Mouse (Mus musculus): Measurements from ENCODE around the gene Setd7.
A peak's percentile ranks its signal among the peaks of the same experiment; 100 is the strongest.

Setd7 gene

DNA sequence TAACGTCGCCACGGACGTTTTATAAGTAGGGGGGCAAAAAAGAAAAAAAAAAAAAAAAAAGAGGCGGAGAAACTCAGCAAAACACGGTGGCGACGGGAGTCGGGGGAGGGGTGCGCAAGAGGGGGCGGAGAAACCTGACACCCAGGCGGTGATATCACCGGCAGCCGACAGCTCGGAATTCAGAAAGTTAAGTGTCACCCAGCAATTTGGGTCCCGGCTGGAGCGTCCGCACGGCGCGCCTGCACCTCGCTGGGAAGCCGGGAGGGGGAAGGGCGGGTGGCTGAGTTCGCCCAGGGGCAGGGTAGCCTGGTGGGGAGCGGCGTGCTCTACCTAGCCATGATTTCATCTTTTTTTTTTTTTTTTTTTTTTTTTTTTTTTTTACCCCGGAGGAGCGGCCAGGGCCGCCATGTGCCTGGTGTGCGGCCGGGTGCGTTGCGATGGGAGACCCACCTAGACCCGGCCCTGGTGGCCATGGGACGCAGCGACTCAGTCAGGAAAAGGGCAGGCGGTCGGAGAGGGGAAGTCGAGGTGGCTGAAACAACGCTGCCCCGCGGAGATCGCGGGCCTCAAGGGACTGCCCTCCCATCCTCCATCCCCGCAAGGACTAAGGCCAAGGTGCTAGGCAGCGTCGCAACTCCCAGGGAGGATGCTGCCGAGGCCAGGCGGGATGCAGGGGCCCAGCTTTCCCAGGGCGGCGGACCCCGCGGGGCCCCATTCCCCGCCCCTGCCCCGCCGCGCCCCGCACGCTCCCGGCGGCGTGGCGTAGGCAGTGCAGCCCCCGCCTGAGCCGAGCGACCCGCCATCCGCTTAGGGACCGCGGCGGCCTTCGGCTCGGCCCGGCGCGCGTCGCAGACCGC lies 857 bp downstream of the Setd7 start:
- DNase-seq (ENCODE audit: low spot score in 2 of 2), result peak; percentile 85 to 88

DNA sequence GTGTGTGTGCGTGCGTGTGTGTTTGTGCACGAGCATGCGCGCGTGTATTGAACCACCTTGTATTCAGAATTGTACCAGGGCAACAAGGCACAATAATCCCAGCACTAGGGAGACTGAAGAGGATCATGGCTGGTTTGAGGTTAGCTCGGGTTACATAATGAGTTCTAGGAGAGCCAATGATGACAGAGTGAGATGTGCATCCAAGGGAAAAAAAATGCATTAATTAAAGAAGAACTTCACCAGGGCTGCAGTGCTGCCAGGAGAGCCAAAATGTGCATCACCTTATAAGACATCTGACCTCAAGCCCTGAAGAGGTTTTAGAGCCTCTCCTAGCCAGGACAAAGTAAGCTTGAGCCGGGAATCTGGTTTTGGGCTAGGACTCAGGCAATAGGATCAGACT lies 5.1 kb downstream of the Setd7 start:
- DNase-seq (ENCODE audit: low spot score in 2 of 2), result no peak

DNA sequence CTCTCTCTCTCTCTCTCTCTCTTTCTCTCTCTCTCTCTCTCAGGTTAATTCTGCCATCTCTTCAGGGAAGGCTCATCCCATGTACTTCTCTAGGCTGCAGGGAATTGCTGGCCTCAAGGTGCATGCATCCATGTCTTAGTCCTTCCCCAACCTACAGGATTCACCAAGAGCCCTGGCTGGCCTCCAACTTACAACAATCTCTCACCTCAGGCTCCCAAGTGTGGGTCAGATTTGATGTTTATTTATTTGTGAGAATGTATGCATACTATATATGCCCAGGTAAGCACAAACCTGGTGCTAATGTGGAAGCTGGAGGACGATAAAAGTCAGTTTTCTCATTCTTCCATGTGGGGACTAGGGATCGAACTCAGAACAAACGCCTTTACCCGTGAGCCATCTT lies 5.8 kb downstream of the Setd7 start:
- no peak for DNase-seq (ENCODE audit: low spot score in 2 of 2)

- DNase-seq (ENCODE audit: low spot score in 2 of 2), result no peak
Observed at GRCm38 (mm10) chr3:51554067-51554466, 6.6 kb downstream of the Setd7 start.

DNA sequence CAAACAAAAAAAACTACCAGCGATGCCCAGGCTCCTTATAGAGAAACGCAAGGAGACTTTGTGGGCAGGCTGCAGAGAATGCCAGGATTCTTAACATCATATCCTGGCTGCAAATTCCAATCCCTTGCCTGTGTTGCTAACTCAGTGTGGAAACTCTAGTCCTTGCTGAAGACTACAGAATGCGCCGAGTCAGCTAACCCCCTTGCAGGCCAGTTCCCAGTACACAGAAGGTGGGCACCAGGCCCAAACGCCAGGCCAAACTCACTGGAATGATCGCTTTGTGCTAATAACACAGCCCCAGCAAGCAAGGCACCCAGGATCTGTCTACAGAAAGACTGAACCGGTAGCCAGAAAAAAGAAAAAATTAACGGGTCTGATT lies 7.2 kb downstream of the Setd7 start:
- peak; percentile 58 to 65 for DNase-seq (ENCODE audit: low spot score in 2 of 2)

DNA sequence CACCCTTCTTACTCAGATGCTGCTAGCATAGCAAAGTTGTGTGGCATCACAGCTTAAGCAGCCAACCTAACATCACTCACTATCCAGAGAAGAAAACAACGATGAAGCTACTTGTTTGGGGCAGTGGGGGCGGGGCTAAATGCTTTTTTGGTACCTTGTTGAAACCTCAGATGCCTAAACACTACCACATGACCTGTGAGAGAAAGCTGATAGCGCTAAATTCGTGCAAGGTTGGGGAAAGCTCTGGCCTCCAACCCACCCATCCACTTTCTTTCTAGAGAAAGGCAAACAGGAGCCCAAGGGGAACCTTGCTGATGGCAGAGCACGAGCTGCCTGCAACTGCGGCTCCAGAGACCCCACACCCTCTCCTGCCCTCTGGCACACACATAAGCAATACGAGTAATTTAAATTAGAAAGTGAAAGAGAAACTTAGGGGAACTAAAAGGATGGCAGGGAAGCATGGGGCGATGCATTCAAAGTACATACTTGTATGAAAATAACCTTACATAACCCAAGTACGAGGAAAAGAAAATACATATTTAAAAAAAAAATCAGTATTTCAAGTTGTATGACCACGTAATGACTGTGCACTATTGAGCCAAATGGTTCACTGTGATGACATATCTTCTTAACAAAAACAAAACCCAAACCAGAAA lies 7.7 kb downstream of the Setd7 start:
- DNase-seq (ENCODE audit: low spot score in 2 of 2), result peak in 1 of 2 experiments; percentile 22

DNA sequence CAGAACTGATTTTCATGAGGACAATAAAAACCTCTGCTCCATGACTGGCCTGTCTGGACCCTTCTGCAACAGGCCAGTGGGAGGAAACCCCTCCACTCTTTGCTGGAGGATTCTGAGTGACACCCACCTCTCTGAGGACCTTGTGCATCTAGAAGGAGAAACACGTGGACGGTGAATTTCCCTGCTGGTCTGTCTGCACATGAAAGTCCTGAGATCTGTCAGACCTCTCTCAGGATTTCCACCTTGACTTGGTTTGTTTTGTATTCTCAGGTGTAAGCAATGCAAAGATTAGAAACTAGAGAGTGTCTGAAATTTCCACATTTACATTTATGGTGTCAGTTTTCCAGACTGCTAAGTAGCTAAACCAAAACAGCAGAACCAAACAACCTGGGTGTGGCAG lies 8.5 kb downstream of the Setd7 start:
- DNase-seq (ENCODE audit: low spot score in 2 of 2), result no peak

DNA sequence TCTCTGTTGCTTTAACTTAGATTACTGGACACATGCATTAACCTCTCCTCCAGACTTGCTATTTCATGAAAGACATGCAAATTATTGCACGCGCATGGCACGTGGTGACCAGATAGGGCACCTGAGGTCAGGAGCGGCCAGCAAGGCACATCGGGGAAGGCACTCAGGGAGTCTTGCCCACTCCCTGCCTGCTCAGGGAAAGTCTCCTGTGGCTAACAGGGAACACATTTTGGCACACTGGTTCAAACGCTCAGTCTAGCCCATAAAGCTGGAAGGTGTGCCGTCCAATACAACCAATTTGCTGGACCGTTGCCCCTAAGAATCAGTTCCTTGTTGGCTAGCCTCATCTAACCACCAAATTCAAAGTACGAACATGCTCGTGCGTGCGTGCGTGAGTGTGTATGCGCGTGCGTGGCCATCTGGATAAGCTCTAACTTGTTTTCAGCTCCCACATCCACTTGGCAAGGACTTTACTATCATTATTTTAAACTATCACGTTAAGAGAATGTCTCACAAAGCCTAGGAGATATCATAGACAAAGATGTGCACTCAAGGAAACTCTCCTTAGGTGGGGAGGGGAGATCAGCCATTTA lies 11.6 kb downstream of the Setd7 start:
- no peak for DNase-seq (ENCODE audit: low spot score in 2 of 2)

DNA sequence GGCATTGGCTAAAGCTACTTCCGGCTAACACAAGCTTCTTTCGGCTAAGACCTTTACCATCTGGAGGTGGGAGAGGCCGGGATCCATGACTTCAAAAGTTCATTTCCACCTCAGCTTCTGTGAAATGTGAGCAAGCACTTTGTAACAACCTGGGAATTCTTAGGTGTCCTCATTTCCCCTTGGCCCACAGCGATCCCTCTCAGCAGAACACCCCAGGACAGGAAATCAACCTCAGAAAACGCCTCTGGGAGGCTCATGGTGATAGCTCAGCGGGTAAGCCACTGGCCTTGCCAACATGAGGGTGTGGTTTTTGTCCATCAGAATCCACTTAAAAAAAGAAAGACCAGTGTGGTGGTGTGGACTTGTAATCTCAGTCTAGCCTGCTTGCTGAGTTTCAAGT lies 13.1 kb downstream of the Setd7 start:
- DNase-seq (ENCODE audit: low spot score in 2 of 2), result no peak

DNA sequence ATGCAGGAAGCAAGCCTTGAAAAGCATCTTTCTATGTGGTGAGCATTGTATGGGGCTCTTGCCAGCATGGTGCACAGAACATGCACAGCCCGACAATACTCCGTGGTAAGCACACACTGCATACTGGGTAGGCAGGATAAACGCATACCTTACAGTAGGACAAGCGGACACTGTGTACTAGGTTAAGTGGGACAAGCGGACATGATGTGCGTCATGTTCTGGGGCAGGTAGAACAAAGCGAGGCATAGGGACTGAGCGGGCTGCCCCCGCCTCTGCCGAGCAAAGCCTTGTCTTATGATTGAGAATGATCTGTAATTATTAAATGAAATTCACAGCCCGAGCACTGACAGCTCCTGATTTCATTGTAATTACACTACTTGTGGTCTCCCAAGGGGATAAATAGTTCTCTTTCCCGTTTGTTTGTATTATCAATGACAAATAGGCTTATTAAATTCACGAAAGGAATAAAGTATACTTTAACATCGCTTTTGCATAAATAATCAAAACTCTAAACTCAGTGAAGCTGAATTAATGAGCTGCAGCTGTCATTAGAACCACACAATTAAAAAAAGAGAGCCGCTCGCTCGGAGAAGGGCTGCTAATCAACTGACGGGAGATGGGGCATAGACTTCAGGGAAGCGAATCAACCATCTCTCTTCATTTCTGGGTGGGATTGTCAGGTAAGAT lies 16.1 kb downstream of the Setd7 start:
- DNase-seq (ENCODE audit: low spot score in 2 of 2), result no peak

GRCm38 (mm10) chr3:51540659-51541058 lies 20.0 kb downstream of the Setd7 start:
- DNase-seq (ENCODE audit: low spot score in 2 of 2), result no peak

DNA sequence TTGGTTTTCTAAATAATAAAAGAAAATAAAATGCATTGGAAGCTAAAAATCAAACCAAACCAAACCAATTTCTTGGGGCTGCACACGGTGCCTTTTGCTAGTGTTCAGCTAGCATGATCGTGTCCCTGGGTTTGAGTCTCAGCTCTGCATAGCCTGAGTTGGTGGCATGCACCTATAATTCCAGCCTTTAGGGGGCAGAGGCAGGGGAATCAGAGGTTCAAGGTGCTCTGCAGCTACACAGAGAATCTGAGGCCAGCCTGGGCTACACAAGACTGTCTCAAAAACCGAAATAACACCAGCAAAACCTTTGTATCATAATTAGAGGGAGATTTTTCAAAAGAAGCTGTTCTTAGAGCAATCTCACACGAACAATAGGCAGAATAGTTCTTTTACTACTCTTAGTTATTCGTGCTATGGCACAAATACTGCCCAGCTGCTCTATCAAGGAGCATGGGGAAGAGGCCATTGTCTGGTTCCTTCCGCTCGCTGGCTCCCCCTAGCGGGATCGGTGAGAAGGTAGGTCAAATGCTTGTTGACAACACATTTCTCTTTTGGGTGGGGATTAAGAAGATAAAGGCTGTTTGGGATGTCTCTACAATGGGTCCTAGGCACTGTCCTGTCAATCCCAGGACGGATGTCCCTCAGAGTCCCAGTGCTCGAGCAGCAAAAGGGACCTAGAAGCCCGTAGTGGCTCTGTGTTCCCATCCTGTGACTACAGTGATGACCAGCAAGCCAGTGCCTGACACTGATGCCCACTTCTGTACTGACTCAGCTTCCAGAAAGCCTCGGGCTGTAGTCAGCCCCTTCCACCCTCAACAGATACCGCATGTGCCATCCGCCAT lies 20.9 kb downstream of the Setd7 start:
- peak; percentile 28 to 54 for DNase-seq (ENCODE audit: low spot score in 2 of 2)

GRCm38 (mm10) chr3:51534013-51534412 lies 26.7 kb downstream of the Setd7 start:
- no peak for DNase-seq (ENCODE audit: low spot score in 2 of 2)

DNA sequence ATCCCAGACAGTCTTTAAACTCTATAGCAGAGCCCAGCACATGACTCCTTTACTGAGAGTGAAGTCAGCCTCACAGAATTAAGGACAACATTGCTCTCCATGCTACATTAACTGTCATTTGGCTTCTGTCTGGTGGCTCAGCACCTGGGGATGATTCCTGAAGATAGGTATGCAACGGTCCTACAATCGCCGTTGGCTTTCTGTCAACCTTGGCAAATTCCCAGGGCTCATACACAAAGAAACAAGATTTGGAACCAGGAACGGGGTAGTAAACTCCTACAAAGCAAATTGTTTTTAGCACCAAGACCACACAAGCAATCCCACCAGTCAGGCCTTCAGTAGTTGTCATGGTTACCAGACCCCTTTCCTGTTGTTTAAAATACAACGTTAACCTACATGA lies 27.1 kb downstream of the Setd7 start:
- no peak for DNase-seq (ENCODE audit: low spot score in 2 of 2)

DNA sequence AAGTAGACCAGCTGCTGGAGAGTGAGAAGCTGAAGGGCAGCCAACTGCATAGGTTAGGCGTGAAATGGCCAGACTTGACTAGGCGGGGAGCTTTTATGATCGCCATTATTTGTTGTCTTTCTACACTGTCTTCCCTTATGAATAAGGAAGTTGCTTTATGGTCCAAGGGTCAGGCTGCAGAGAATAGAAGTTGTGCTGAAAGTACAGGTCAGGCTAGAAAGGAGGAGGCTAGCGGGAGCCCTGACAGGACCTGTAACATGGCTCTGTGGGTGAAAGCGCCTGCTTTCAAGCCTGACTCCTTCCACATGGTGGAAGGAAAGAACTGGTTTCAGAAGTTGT lies 28.4 kb downstream of the Setd7 start:
- DNase-seq (ENCODE audit: low spot score in 2 of 2), result no peak

GRCm38 (mm10) chr3:51531473-51532281 lies 29.0 kb downstream of the Setd7 start:
- DNase-seq (ENCODE audit: low spot score in 2 of 2), result peak; percentile 49 to 54

- no peak for DNase-seq (ENCODE audit: low spot score in 2 of 2)
Observed at GRCm38 (mm10) chr3:51526891-51527290, 33.8 kb downstream of the Setd7 start.

- no peak for DNase-seq (ENCODE audit: low spot score in 2 of 2)
Observed at GRCm38 (mm10) chr3:51525186-51525785, 35.4 kb downstream of the Setd7 start.

GRCm38 (mm10) chr3:51521262-51521661 lies 39.4 kb downstream of the Setd7 start:
- DNase-seq (ENCODE audit: low spot score in 2 of 2), result no peak

DNA sequence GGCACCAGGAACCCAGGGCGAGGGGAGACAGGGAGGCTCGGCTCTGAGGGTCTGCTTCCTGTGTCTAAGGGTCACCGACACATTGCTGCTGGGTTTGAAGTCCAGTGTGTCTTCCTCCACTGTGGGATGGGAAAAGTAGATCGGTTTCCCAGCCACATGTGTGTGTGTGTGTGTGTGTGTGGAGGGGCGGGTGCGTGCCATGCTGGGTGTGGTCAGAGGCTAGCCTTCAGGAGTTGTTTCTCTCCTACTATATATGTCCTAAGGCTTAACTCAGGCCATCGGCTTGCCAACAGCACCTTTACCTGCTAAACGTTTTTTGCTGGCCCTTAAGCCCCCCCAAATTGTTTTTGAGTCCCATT lies 41.9 kb downstream of the Setd7 start:
- no peak for DNase-seq (ENCODE audit: low spot score in 2 of 2)

Measured in heart, adult 9 months (tissue).